Mouse (Mus musculus) embryonic facial prominence, embryonic 14.5 days (tissue): ENCODE measurements around the gene Polr1e. TPM values are rescaled to one million over a fixed set of nuclear protein-coding genes. Genes with fewer than 3 reads are reported as not detected.
"Not testable (repeated sequence)": the region's sequence is repeated elsewhere in the genome, so short reads cannot be mapped to it uniquely, and the experiment has no call there.

Source experiments
- ATAC-seq: fragments of 200-750 bp; cut with Nextera tagmentation; 2 replicates; pipeline ENCODE4 v1.8.0; 2017; ENCODE audit warnings: low read depth, moderate number of reproducible peaks, moderate TSS enrichment
- DNase-seq: peaks from one replicate; pipeline ENCODE4 v3.0.0-alpha.2; 2015; ENCODE audit warnings: low spot score
- H3K27ac ChIP-seq: fragments of 300-500 bp; sonication (generic); replicated peaks from 2 replicates; pipeline ENCODE4 v1.5.1; 2014; ENCODE audit warnings: low read depth, mild to moderate bottlenecking, low read length, moderate library complexity
- H3K27me3 ChIP-seq: fragments of 300-500 bp; sonication (generic); replicated peaks from 2 replicates; pipeline ENCODE4 v1.6.1; 2014; ENCODE audit warnings: low read length; ENCODE audit not compliant: control insufficient read depth, insufficient read depth
- H3K36me3 ChIP-seq: fragments of 300-500 bp; sonication (generic); 2 replicates; pipeline ENCODE4 v1.6.1; 2014; ENCODE audit warnings: low read length, mixed read lengths; ENCODE audit not compliant: control insufficient read depth, insufficient read depth
- H3K4me1 ChIP-seq: fragments of 300-500 bp; sonication (generic); 2 replicates; pipeline ENCODE4 v1.6.1; 2014; ENCODE audit warnings: antibody characterized with exemption, low read length; ENCODE audit not compliant: control insufficient read depth, insufficient read depth
- H3K4me2 ChIP-seq: fragments of 300-500 bp; sonication (generic); 2 replicates; pipeline ENCODE4 v1.6.1; 2014; ENCODE audit warnings: low read depth, mild to moderate bottlenecking, low read length, moderate library complexity, mixed read lengths
- H3K4me3 ChIP-seq: fragments of 300-500 bp; sonication (generic); 2 replicates; pipeline ENCODE4 v1.5.1; 2014; ENCODE audit warnings: low read depth, mild to moderate bottlenecking, low read length
- H3K9ac ChIP-seq: fragments of 300-500 bp; sonication (generic); 2 replicates; pipeline ENCODE4 v1.6.1; 2014; ENCODE audit warnings: low read depth, mild to moderate bottlenecking, low read length, moderate library complexity, mixed read lengths
- H3K9me3 ChIP-seq: fragments of 300-500 bp; sonication (generic); 2 replicates; pipeline ENCODE4 v1.6.1; 2016; ENCODE audit warnings: low read length; ENCODE audit not compliant: control insufficient read depth
- WGBS: fragments of 180-500 bp; shearing (Covaris S2); extraction: QIAGEN DNeasy Blood & Tissue Kit; methylation state at CpG from one replicate; pipeline ENCODE4 v1.1.7; 2014; 5-methylcytosine and 5-hydroxymethylcytosine counted together
- polyA plus RNA-seq: library from polyadenylated mRNA; unstranded; fragments of >200 nt; fragmentation: Nextera tagmentation; extraction: Ambion mirVana; gene quantifications from 2 replicates; pipeline ENCODE4 v1.2.1, GENCODE M21; 2014

Polr1e gene
- polyA plus RNA-seq, 1 experiment from 2014 or later = 33.7 TPM

DNA sequence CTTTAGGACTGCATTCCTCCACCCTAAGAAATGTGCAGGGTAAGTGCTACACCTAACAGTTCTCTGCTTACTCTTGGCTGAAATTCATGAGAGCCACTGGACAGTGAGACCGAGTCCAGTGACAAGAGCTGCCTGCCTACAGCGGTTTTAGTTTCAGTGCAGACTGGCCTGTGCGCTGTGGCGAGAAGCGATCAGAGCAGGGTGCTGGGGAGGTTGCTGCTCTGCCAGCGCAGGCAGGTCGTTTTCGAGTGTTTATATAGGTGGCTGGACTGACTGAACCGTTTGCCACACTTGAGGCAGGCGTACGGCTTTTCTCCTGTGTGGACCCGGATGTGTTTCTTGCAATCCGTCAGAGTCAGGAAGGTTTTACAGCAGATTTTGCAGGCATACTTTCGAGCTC, 25.2 kb upstream of the Polr1e start:
- not testable (repeated sequence) for H3K4me3 ChIP-seq, H3K9me3 ChIP-seq, H3K27ac ChIP-seq, H3K4me2 ChIP-seq, H3K4me1 ChIP-seq, H3K27me3 ChIP-seq, ATAC-seq, H3K9ac ChIP-seq, DNase-seq
- H3K36me3 ChIP-seq = peaks cover 50% of the 10 kb centered on the region
- WGBS = 91% methylated on average over 14 of the region's 14 CpGs

GRCm38 (mm10) chr4:44993847-44994246, 24.5 kb upstream of the Polr1e start:
- H3K36me3 ChIP-seq = peaks cover 45% of the 10 kb centered on the region; the same call in 1 of the 2 replicates
- H3K4me1 ChIP-seq = no peaks in the 10 kb centered on the region
- no peak overlapping the region for H3K9ac ChIP-seq
- ATAC-seq (no peak), DNase-seq (no peak)
- H3K27me3 ChIP-seq = no peaks in the 10 kb centered on the region
- no peak overlapping the region for H3K27ac ChIP-seq
- no peak overlapping the region for H3K4me2 ChIP-seq
- no peaks in the 10 kb centered on the region for H3K9me3 ChIP-seq
- WGBS = 88% methylated on average over 9 of the region's 9 CpGs
- H3K4me3 ChIP-seq = no peak overlapping the region

GRCm38 (mm10) chr4:44994776-44995175, 23.6 kb upstream of the Polr1e start:
- DNase-seq (no peak), ATAC-seq (no peak)

GRCm38 (mm10) chr4:44998071-44998470, 20.3 kb upstream of the Polr1e start:
- Histone ChIP-seq H3K4me1 (0 out of 2 replicates have a peak, but pooled peaks cover 3% of the 10 kb centered on the region), H3K4me3 (no peak overlapping the region), H3K9me3 (no peaks in the 10 kb centered on the region), H3K36me3 (peaks cover 17% of the 10 kb centered on the region; the same call in 1 of the 2 replicates), H3K27ac (no peak overlapping the region), H3K27me3 (no peaks in the 10 kb centered on the region), H3K9ac (no peak overlapping the region), H3K4me2 (no peak overlapping the region)
- ATAC-seq (no peak), DNase-seq (no peak)
- 65% methylated on average over 3 of the region's 3 CpGs for WGBS

More at GRCm38 (mm10) chr4:44994776-44995175, 23.6 kb upstream of the Polr1e start:
- WGBS = 87% methylated on average over 18 of the region's 18 CpGs
- H3K27me3 ChIP-seq = no peaks in the 10 kb centered on the region
- H3K4me3 ChIP-seq = no peak overlapping the region
- no peak overlapping the region for H3K9ac ChIP-seq
- H3K4me1 ChIP-seq = 0 out of 2 replicates have a peak, but pooled peaks cover 3% of the 10 kb centered on the region
- H3K4me2 ChIP-seq = no peak overlapping the region
- H3K27ac ChIP-seq = no peak overlapping the region
- peaks cover 40% of the 10 kb centered on the region; the same call in 1 of the 2 replicates for H3K36me3 ChIP-seq
- H3K9me3 ChIP-seq = no peaks in the 10 kb centered on the region

GRCm38 (mm10) chr4:45000001-45000400, 18.4 kb upstream of the Polr1e start:
- Histone ChIP-seq H3K9ac (no peak overlapping the region), H3K4me1 (0 out of 2 replicates have a peak, but pooled peaks cover 3% of the 10 kb centered on the region), H3K36me3 (peaks cover 2% of the 10 kb centered on the region; the same call in 1 of the 2 replicates), H3K4me2 (no peak overlapping the region), H3K9me3 (no peaks in the 10 kb centered on the region), H3K27ac (no peak overlapping the region), H3K4me3 (no peak overlapping the region), H3K27me3 (no peaks in the 10 kb centered on the region)
- DNase-seq (no peak), ATAC-seq (no peak)
- 82% methylated on average over 6 of the region's 6 CpGs for WGBS

GRCm38 (mm10) chr4:45005452-45005851, 12.9 kb upstream of the Polr1e start:
- 79% methylated on average over 3 of the region's 3 CpGs for WGBS
- H3K27ac ChIP-seq = no peak overlapping the region
- no peak overlapping the region for H3K4me3 ChIP-seq

DNA sequence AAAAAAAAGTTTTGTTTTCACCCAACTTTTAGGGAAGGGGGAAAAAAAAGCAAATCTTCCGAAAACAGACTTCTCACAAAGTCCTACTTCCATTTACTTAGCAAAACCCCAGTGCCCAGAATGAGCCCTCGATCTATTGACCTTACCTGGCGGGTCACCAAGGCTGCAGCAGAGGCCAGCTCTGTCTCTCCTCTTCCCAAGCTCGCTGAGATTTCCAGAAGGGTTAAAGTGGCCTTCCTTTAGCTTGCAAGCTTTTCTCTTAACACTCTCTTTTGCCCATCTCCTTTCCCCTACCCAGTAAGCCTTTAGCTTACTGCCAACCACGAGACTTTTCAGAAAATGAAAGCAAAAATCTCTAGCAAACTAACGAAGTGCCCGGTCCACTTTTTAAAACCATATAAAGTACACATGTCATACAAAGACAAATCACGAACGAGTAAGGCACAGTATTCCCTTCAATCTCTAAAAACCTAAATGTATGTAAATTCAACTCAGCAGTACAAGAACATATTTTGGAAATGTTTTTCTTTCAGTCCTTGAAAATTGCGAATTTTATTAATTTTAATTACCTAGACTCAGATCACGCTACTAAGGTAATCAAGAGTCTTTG, 7.5 kb upstream of the Polr1e start:
- 9% methylated on average over 11 of the region's 11 CpGs for WGBS
- Histone ChIP-seq H3K4me2 (peak overlapping the region; percentile 83), H3K4me3 (peak overlapping the region; percentile 87), H3K4me1 (peaks cover 18% of the 10 kb centered on the region), H3K27me3 (no peaks in the 10 kb centered on the region), H3K9me3 (no peaks in the 10 kb centered on the region), H3K36me3 (no peaks in the 10 kb centered on the region), H3K27ac (peak overlapping the region; percentile 96), H3K9ac (peak overlapping the region; percentile 88)
- no peak for DNase-seq
- no peak for ATAC-seq

More at GRCm38 (mm10) chr4:45005452-45005851, 12.9 kb upstream of the Polr1e start:
- Histone ChIP-seq H3K36me3 (no peaks in the 10 kb centered on the region), H3K9me3 (no peaks in the 10 kb centered on the region), H3K9ac (no peak overlapping the region), H3K4me2 (no peak overlapping the region), H3K27me3 (no peaks in the 10 kb centered on the region), H3K4me1 (peaks cover 9% of the 10 kb centered on the region; the same call in 1 of the 2 replicates)
- DNase-seq (no peak), ATAC-seq (no peak)

DNA sequence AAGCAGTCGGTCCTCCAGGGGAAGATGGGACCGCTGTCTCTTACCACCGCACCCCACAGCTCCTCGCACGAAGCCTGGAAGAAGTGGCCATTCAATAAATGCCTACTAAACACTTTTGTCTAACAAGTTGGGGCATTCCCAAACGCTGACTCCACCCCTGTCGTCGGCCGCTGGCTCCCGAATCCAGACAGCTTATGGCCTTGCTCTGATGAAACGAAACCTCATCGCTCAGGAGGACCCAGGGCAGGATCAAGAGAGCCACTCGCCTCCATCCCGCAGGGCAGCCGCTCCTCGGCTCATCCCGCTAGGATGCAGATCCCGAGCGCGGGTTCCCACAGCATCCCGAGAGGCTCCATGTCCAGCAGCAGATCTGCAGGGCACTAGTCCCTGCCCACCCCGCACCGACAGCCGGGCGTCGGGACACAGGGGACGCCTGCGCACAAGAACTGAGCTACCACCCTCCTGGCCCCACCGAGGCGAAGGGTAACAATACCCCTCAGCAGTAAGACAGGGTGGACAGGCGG, 6.7 kb upstream of the Polr1e start:
- H3K4me1 ChIP-seq = peaks cover 18% of the 10 kb centered on the region
- H3K9me3 ChIP-seq = no peaks in the 10 kb centered on the region
- no peaks in the 10 kb centered on the region for H3K27me3 ChIP-seq
- DNase-seq (peak; percentile 75), ATAC-seq (peak; percentile 60)
- H3K27ac ChIP-seq = peak overlapping the region; percentile 96
- no peaks in the 10 kb centered on the region for H3K36me3 ChIP-seq
- H3K4me3 ChIP-seq = peak overlapping the region; percentile 87
- H3K4me2 ChIP-seq = peak overlapping the region; percentile 83
- peak overlapping the region; percentile 88 for H3K9ac ChIP-seq
- WGBS = 0% methylated on average over 14 of the region's 31 CpGs
